Mouse (Mus musculus) lung, adult 2 months (tissue): Measurements from ENCODE around the gene Creg2.

ENCODE experiments used
- CTCF ChIP-seq: fragments of 200-500 bp; IDR thresholded peaks from 2 replicates; pipeline ENCODE4 v1.5.1; 2011; ENCODE audit warnings: mild to moderate bottlenecking, low read length, control low read depth; ENCODE audit not compliant: insufficient read depth
- POLR2A ChIP-seq: fragments of 200-500 bp; IDR thresholded peaks from 2 replicates; pipeline ENCODE4 v1.6.1; 2011; ENCODE audit warnings: low read depth, mild to moderate bottlenecking, control low read depth, low read length, borderline replicate concordance; ENCODE audit errors: extremely low read depth

- peak; percentile 45; the same call in 1 of the 2 replicates for TF ChIP-seq CTCF
- no peak for TF ChIP-seq POLR2A
These were observed 29.3 kb upstream of the Creg2 start for GRCm38 (mm10) chr1:39680546-39680945.
